Mouse (Mus musculus) MEL (cell line): Measurements from ENCODE around the gene Sema5a. TPM values are rescaled to one million over a fixed set of nuclear protein-coding genes. Genes with fewer than 3 reads are reported as not detected.

Experiments
- DNase-seq: peaks from one replicate; pipeline ENCODE4 v3.0.0; 2011; ENCODE audit warnings: low read depth, low spot score
- H3K27ac ChIP-seq: 2 replicates; pipeline ENCODE4 v1.5.1; 2012; ENCODE audit warnings: low read depth, mild to moderate bottlenecking, control low read depth, low read length, moderate library complexity; ENCODE audit not compliant: control insufficient read depth
- H3K27me3 ChIP-seq, 2 experiments: fragments of 150-350 bp in 1 of 2; sonication (generic) in 1 of 2; 2 replicates each; pipeline ENCODE4 v1.6.1; 2012; ENCODE audit warnings: low read length in 2 of 2, mild to moderate bottlenecking in 2 of 2, improper control_type of control experiment in 1 of 2, moderate library complexity in 1 of 2; ENCODE audit not compliant: insufficient read depth in 2 of 2, control insufficient read depth in 1 of 2
- H3K36me3 ChIP-seq, 2 experiments: 2 replicates each; pipeline ENCODE4 v1.6.1; 2012 to 2014; ENCODE audit warnings: low read length in 2 of 2, improper control_type of control experiment in 1 of 2, inconsistent platforms in 1 of 2, mild to moderate bottlenecking in 1 of 2; ENCODE audit not compliant: insufficient read depth in 2 of 2, control insufficient read depth in 1 of 2
- H3K4me1 ChIP-seq, 2 experiments: fragments of 150-350 bp in 1 of 2; sonication (generic) in 1 of 2; 2 replicates each; pipeline ENCODE4 v1.6.1; 2012; ENCODE audit warnings: low read length in 2 of 2, improper control_type of control experiment in 1 of 2, mild to moderate bottlenecking in 1 of 2; ENCODE audit not compliant: insufficient read depth in 2 of 2, control insufficient read depth in 1 of 2
- H3K4me3 ChIP-seq, 2 experiments: fragments of 150-350 bp in 1 of 2; sonication (generic) in 1 of 2; 2 replicates each; pipeline ENCODE4 v1.5.1; 2012; ENCODE audit warnings: low read depth in 2 of 2, low read length in 2 of 2, mild to moderate bottlenecking in 2 of 2, moderate library complexity in 2 of 2, control low read depth in 1 of 2, improper control_type of control experiment in 1 of 2; ENCODE audit not compliant: control insufficient read depth in 1 of 2, insufficient read depth in 1 of 2
- H3K79me2 ChIP-seq: 2 replicates; pipeline ENCODE4 v1.6.1; 2012; ENCODE audit warnings: mild to moderate bottlenecking, low read length, moderate library complexity; ENCODE audit not compliant: control insufficient read depth, poor library complexity, insufficient read depth
- H3K9ac ChIP-seq: 2 replicates; pipeline ENCODE4 v1.6.1; 2012; ENCODE audit warnings: low read depth, mild to moderate bottlenecking, control low read depth, low read length, moderate library complexity; ENCODE audit not compliant: control insufficient read depth, poor library complexity, severe bottlenecking
- H3K9me3 ChIP-seq: fragments of 150-350 bp; sonication (generic); replicated peaks from 2 replicates; pipeline ENCODE4 v1.6.1; 2012; ENCODE audit warnings: mild to moderate bottlenecking, low read length, improper control_type of control experiment, moderate library complexity; ENCODE audit not compliant: insufficient read depth
- BHLHE40 ChIP-seq: IDR thresholded peaks from 2 replicates; pipeline ENCODE4 v1.6.1; 2012; ENCODE audit warnings: low read depth, mild to moderate bottlenecking, inconsistent platforms, low read length, improper control_type of control experiment, borderline replicate concordance
- EP300 ChIP-seq, 2 experiments: IDR thresholded peaks; 2 replicates each; pipeline ENCODE4 v1.6.1; 2011; ENCODE audit warnings: improper control_type of control experiment in 2 of 2, low read length in 2 of 2, low read depth in 1 of 2, mild to moderate bottlenecking in 1 of 2
- GABPA ChIP-seq: IDR thresholded peaks from 2 replicates; pipeline ENCODE4 v1.6.1; 2012; ENCODE audit warnings: low read depth, mild to moderate bottlenecking, inconsistent platforms, low read length, improper control_type of control experiment, moderate library complexity
- GATA1 ChIP-seq: IDR thresholded peaks from 2 replicates; pipeline ENCODE4 v1.6.1; 2011; ENCODE audit warnings: low read depth, low read length, improper control_type of control experiment
- JUND ChIP-seq: IDR thresholded peaks from 2 replicates; pipeline ENCODE4 v1.6.1; 2011; ENCODE audit warnings: low read depth, mild to moderate bottlenecking, improper control_type of control experiment, low read length
- KAT2A ChIP-seq: conservative IDR thresholded peaks from 2 replicates; pipeline ENCODE4 v1.6.1; 2012; ENCODE audit warnings: low read depth, low read length, improper control_type of control experiment, inconsistent platforms
- MAX ChIP-seq: IDR thresholded peaks from 2 replicates; pipeline ENCODE4 v1.6.1; 2011; ENCODE audit warnings: low read length, improper control_type of control experiment
- MAZ ChIP-seq: IDR thresholded peaks from 2 replicates; pipeline ENCODE4 v1.6.1; 2012; ENCODE audit warnings: low read depth, mild to moderate bottlenecking, inconsistent platforms, low read length, improper control_type of control experiment
- MEF2A ChIP-seq: IDR thresholded peaks from 2 replicates; pipeline ENCODE4 v1.6.1; 2014; ENCODE audit warnings: low read depth, mild to moderate bottlenecking, inconsistent platforms, low read length, improper control_type of control experiment; ENCODE audit not compliant: poor library complexity, insufficient replicate concordance, severe bottlenecking; ENCODE audit errors: extremely low read depth
- MXI1 ChIP-seq: IDR thresholded peaks from 2 replicates; pipeline ENCODE4 v1.6.1; 2011; ENCODE audit warnings: mild to moderate bottlenecking, low read depth, low read length, improper control_type of control experiment
- MYB ChIP-seq: IDR thresholded peaks from 2 replicates; pipeline ENCODE4 v1.6.1; 2011; ENCODE audit warnings: mild to moderate bottlenecking, low read depth, low read length, improper control_type of control experiment
- NELFE ChIP-seq: IDR thresholded peaks from 2 replicates; pipeline ENCODE4 v1.6.1; 2011; ENCODE audit warnings: low read depth, low read length, improper control_type of control experiment
- POLR2A ChIP-seq, 2 experiments: IDR thresholded peaks; 2 replicates each; pipeline ENCODE4 v1.6.1; 2011 to 2012; ENCODE audit warnings: low read length in 2 of 2, mild to moderate bottlenecking in 2 of 2, control low read depth in 1 of 2, improper control_type of control experiment in 1 of 2, low read depth in 1 of 2, moderate library complexity in 1 of 2; ENCODE audit not compliant: control insufficient read depth in 1 of 2, insufficient read depth in 1 of 2, poor library complexity in 1 of 2
- RCOR1 ChIP-seq: IDR thresholded peaks from 2 replicates; pipeline ENCODE4 v1.6.1; 2012; ENCODE audit warnings: low read depth, mild to moderate bottlenecking, inconsistent platforms, low read length, improper control_type of control experiment
- SMC3 ChIP-seq: IDR thresholded peaks from 2 replicates; pipeline ENCODE4 v1.6.1; 2011; ENCODE audit warnings: low read depth, low read length, improper control_type of control experiment
- TBP ChIP-seq: IDR thresholded peaks from 2 replicates; pipeline ENCODE4 v1.8.0; 2011; ENCODE audit warnings: low read depth, low read length, improper control_type of control experiment
- TCF12 ChIP-seq: IDR thresholded peaks from 2 replicates; pipeline ENCODE4 v1.6.1; 2014; ENCODE audit warnings: low read depth, mild to moderate bottlenecking, inconsistent platforms, low read length, improper control_type of control experiment, moderate library complexity
- UBTF ChIP-seq: IDR thresholded peaks from 2 replicates; pipeline ENCODE4 v1.6.1; 2012; ENCODE audit warnings: low read depth, mild to moderate bottlenecking, inconsistent platforms, low read length, improper control_type of control experiment, moderate library complexity, borderline replicate concordance; ENCODE audit not compliant: insufficient read depth
- USF2 ChIP-seq, 2 experiments: IDR thresholded peaks; 2 replicates each; pipeline ENCODE4 v1.6.1; 2011 to 2012; ENCODE audit warnings: improper control_type of control experiment in 2 of 2, low read length in 2 of 2, borderline replicate concordance in 1 of 2, inconsistent platforms in 1 of 2, low read depth in 1 of 2, mild to moderate bottlenecking in 1 of 2; ENCODE audit not compliant: insufficient read depth in 1 of 2
- ZNF384 ChIP-seq: IDR thresholded peaks from 2 replicates; pipeline ENCODE4 v1.6.1; 2012; ENCODE audit warnings: low read depth, mild to moderate bottlenecking, inconsistent platforms, low read length, improper control_type of control experiment
- polyA plus RNA-seq, 2 experiments: library from polyadenylated mRNA; stranded (reverse) in 1 of 2; unstranded in 1 of 2; fragments of >175 nt in 1 of 2; fragments of >200 nt in 1 of 2; gene quantifications; 2 replicates each; pipeline versions ENCODE4 v1.2.1 to v1.2.4; 2012; ENCODE audit warnings: low replicate concordance in 2 of 2, low read depth in 1 of 2; ENCODE audit not compliant: insufficient read length in 2 of 2, insufficient read depth in 1 of 2, missing spikeins in 1 of 2
- total RNA-seq: library from RNA; depleted of rRNA; stranded (reverse); fragments of 300-350 nt; gene quantifications from 2 replicates; pipeline ENCODE4 v1.2.3, GENCODE M21; 2012

The Sema5a gene
- total and polyA plus RNA-seq, 3 experiments = not detected

DNA sequence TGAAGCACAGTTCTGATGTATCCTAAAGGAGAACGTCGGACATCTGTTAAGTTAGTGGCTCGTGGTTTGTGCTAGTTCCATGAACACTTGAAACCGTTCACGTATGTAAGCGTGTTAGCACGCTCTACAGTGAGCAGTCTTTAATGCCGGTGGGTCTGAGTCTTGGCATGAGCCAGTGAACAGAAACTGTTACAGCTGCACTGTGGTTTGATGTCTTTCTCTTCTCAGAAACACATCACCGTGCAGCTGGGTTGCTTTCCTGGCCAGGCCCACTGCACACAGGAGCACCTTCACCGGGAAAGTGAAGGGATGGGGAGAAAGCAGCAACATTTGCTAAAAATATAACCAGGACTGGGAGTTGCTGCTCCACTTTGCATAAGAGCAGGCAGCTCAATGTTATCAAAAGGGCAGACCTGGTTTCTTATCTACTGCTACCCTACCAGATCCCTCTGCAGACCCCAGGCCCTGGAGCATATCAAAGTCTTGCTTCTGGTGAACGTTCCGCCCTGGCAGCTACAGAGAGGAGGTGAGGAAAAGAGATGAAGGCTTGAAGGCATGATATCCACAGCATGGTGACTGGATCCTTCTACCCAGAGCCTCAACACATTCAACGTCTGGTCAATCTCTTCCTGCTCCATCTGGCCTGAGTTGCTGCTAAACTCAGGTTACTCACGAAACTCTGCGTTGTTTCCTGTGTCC, 21.7 kb downstream of the Sema5a start:
- Histone ChIP-seq H3K9me3 (no peaks in the 10 kb centered on the region), H3K9ac (no peak overlapping the region), H3K27me3 (no peaks in the 10 kb centered on the region), H3K4me1 (no peaks in the 10 kb centered on the region), H3K27ac (no peak overlapping the region), H3K79me2 (no peaks in the 10 kb centered on the region), H3K36me3 (no peaks in the 10 kb centered on the region), H3K4me3 (no peak overlapping the region)
- TF ChIP-seq NELFE (no peak), RCOR1 (no peak), UBTF (no peak), TBP (no peak), GABPA (no peak), USF2 (IDR thresholded peaks at IDR 0.05; ENCODE audit: borderline replicate concordance in 1 of 2, insufficient read depth in 1 of 2, low read depth in 1 of 2, low read length in 2 of 2) (no peak), BHLHE40 (no peak), MYB (no peak), ZNF384 (no peak), SMC3 (no peak), JUND (no peak), MXI1 (no peak), EP300 (IDR thresholded peaks at IDR 0.05; ENCODE audit: low read depth in 1 of 2, low read length in 2 of 2) (no peak)
- DNase-seq = no peak

- no peaks in the 10 kb centered on the region for H3K4me1 ChIP-seq
- H3K9me3 ChIP-seq = no peaks in the 10 kb centered on the region
- no peak overlapping the region for H3K4me3 ChIP-seq
- H3K27me3 ChIP-seq = no peaks in the 10 kb centered on the region
- DNase-seq = no peak
- H3K9ac ChIP-seq = no peak overlapping the region
- TF ChIP-seq KAT2A (no peak), MYB (no peak), GATA1 (no peak), MAX (no peak), JUND (no peak), POLR2A (IDR thresholded peaks at IDR 0.05; ENCODE audit: control insufficient read depth in 1 of 2, insufficient read depth in 1 of 2, low read depth in 1 of 2, low read length in 2 of 2, poor library complexity in 1 of 2) (no peak), MAZ (no peak), USF2 (IDR thresholded peaks at IDR 0.05; ENCODE audit: borderline replicate concordance in 1 of 2, insufficient read depth in 1 of 2, low read depth in 1 of 2, low read length in 2 of 2) (no peak), GABPA (no peak), TCF12 (no peak), MEF2A (no peak)
- no peaks in the 10 kb centered on the region for H3K36me3 ChIP-seq
- no peak overlapping the region for H3K27ac ChIP-seq
- no peaks in the 10 kb centered on the region for H3K79me2 ChIP-seq
Measured at GRCm38 (mm10) chr15:32270106-32270505, 25.5 kb downstream of the Sema5a start.
